Mouse (Mus musculus): ENCODE data around the gene Arxes1. TPM values are rescaled to one million over a fixed set of nuclear protein-coding genes. Genes with fewer than 3 reads are reported as not detected.

Arxes1 gene
- polyA plus RNA-seq, 1 experiment from 2014 or later, result 49.3 TPM

Other genes starting within 250 kb of the Arxes1 start
- 65.5 and 71.6 TPM in 2 replicates for gene Bhlhb9, start 235.8 kb upstream of the Arxes1 start, polyA plus RNA-seq (2014; fragmentation: Nextera tagmentation; extraction: Ambion mirVana)
- gene Gprasp2, start 194.3 kb upstream of the Arxes1 start, polyA plus RNA-seq (2014; fragmentation: Nextera tagmentation; extraction: Ambion mirVana), result 41.2 and 42.7 TPM in 2 replicates
- 117 and 122 TPM in 2 replicates for gene Arxes2, start 39.5 kb upstream of the Arxes1 start, polyA plus RNA-seq (2014; fragmentation: Nextera tagmentation; extraction: Ambion mirVana)
- 302 and 303 TPM in 2 replicates for gene Bex2, start 34.9 kb downstream of the Arxes1 start, polyA plus RNA-seq (2014; fragmentation: Nextera tagmentation; extraction: Ambion mirVana)
- gene Nxf3, start 51.9 kb downstream of the Arxes1 start, polyA plus RNA-seq (2014; fragmentation: Nextera tagmentation; extraction: Ambion mirVana), result not detected in 2 replicates
- 117 and 126 TPM in 2 replicates for gene Bex4, start 105.6 kb downstream of the Arxes1 start, polyA plus RNA-seq (2014; fragmentation: Nextera tagmentation; extraction: Ambion mirVana)
- 149 and 163 TPM in 2 replicates for gene Tceal8, start 139.0 kb downstream of the Arxes1 start, polyA plus RNA-seq (2014; fragmentation: Nextera tagmentation; extraction: Ambion mirVana)
- gene Tceal5, start 170.5 kb downstream of the Arxes1 start, polyA plus RNA-seq (2014; fragmentation: Nextera tagmentation; extraction: Ambion mirVana), result 1.2 and 1.6 TPM in 2 replicates
- 1.1 and 1.2 TPM in 2 replicates for gene Tceal7, start 181.4 kb downstream of the Arxes1 start, polyA plus RNA-seq (2014; fragmentation: Nextera tagmentation; extraction: Ambion mirVana)
- gene Bex1, start 182.1 kb downstream of the Arxes1 start, polyA plus RNA-seq (2014; fragmentation: Nextera tagmentation; extraction: Ambion mirVana), result 135 and 136 TPM in 2 replicates
- gene Tceal9, start 211.7 kb downstream of the Arxes1 start, polyA plus RNA-seq (2014; fragmentation: Nextera tagmentation; extraction: Ambion mirVana), result 376 and 408 TPM in 2 replicates
- 662 and 667 TPM in 2 replicates for gene Bex3, start 236.9 kb downstream of the Arxes1 start, polyA plus RNA-seq (2014; fragmentation: Nextera tagmentation; extraction: Ambion mirVana)

Measured in forebrain, embryonic 11.5 days (tissue).